Mouse (Mus musculus) ES-E14 (cell line): ENCODE measurements around the gene Fads1. TPM values are rescaled to one million over a fixed set of nuclear protein-coding genes. Genes with fewer than 3 reads are reported as not detected.

Experiments
- DNase-seq: peaks from one replicate; pipeline ENCODE4 v3.0.0-alpha.2; 2013; ENCODE audit warnings: low read depth, low spot score
- H3K27ac ChIP-seq: 2 replicates; pipeline ENCODE4 v1.5.1; 2012; ENCODE audit warnings: low read depth, mild to moderate bottlenecking, low read length, moderate library complexity, mixed read lengths; ENCODE audit not compliant: poor library complexity, insufficient read depth, severe bottlenecking
- H3K36me3 ChIP-seq: 2 replicates; pipeline ENCODE4 v1.6.1; 2012; ENCODE audit warnings: mild to moderate bottlenecking, low read length, moderate library complexity, mixed read lengths; ENCODE audit not compliant: control insufficient read depth, poor library complexity, insufficient read depth, severe bottlenecking
- H3K4me1 ChIP-seq, 2 experiments: fragments of 150-350 bp in 1 of 2; sonication (generic) in 1 of 2; 2 replicates each; pipeline ENCODE4 v1.6.1; 2012; ENCODE audit warnings: low read length in 2 of 2, mild to moderate bottlenecking in 1 of 2, mixed read lengths in 1 of 2; ENCODE audit not compliant: control insufficient read depth in 2 of 2, insufficient read depth in 2 of 2, poor library complexity in 1 of 2
- H3K4me3 ChIP-seq, 2 experiments: fragments of 150-350 bp in 1 of 2; sonication (generic) in 1 of 2; 2 replicates each; pipeline ENCODE4 v1.5.1; 2012; ENCODE audit warnings: low read length in 2 of 2, low read depth in 1 of 2, mild to moderate bottlenecking in 1 of 2, mixed read lengths in 1 of 2; ENCODE audit not compliant: insufficient read depth in 1 of 2, poor library complexity in 1 of 2, severe bottlenecking in 1 of 2
- H3K9ac ChIP-seq: 2 replicates; pipeline ENCODE4 v1.6.1; 2012; ENCODE audit warnings: low read depth, mild to moderate bottlenecking, low read length, mixed read lengths; ENCODE audit not compliant: poor library complexity, insufficient read depth, severe bottlenecking
- H3K9me3 ChIP-seq: fragments of 150-350 bp; sonication (generic); 2 replicates; pipeline ENCODE4 v1.6.1; 2012; ENCODE audit warnings: low read depth, mild to moderate bottlenecking, low read length; ENCODE audit not compliant: control insufficient read depth, insufficient read depth
- CHD2 ChIP-seq: IDR thresholded peaks from 2 replicates; pipeline ENCODE4 v1.6.1; 2014; ENCODE audit warnings: mild to moderate bottlenecking, low read depth, low read length, inconsistent platforms
- HCFC1 ChIP-seq: IDR thresholded peaks from 2 replicates; pipeline ENCODE4 v1.6.1; 2012; ENCODE audit warnings: low read length, inconsistent platforms, borderline replicate concordance; ENCODE audit not compliant: insufficient read depth
- MAFK ChIP-seq: IDR thresholded peaks from 2 replicates; pipeline ENCODE4 v1.6.1; 2014; ENCODE audit warnings: mild to moderate bottlenecking, low read depth, low read length, inconsistent platforms; ENCODE audit not compliant: insufficient read depth
- ZC3H11A ChIP-seq: IDR thresholded peaks from 2 replicates; pipeline ENCODE4 v1.6.1; 2012; ENCODE audit warnings: low read depth, mild to moderate bottlenecking, inconsistent platforms, low read length, borderline replicate concordance
- ZNF384 ChIP-seq: IDR thresholded peaks from 2 replicates; pipeline ENCODE4 v1.6.1; 2012; ENCODE audit warnings: low read depth, low read length, inconsistent platforms
- in situ Hi-C, 2 experiments: fragments of 600-800 bp; cut with MboI; formaldehyde crosslinking; loops; one replicate each; pipeline ENCODE4 v1.15.1; 2025; ENCODE audit warnings: low sequenced_read_pairs in 2 of 2, inconsistent platforms in 1 of 2; ENCODE audit not compliant: unreplicated experiment in 2 of 2
- total RNA-seq: library from RNA; depleted of rRNA; stranded (reverse); fragments of 300-350 nt; gene quantifications from 2 replicates; pipeline ENCODE4 v1.2.3, GENCODE M21; 2012

Gene Fads1
- total RNA-seq, 1 experiment, result 47.4 TPM

- in situ Hi-C loops, result no loop called here
- DNase-seq, result no peak
- no peaks in the 10 kb centered on the region for H3K9me3 ChIP-seq
- peak overlapping the region; percentile 99; the same call in 1 of the 2 replicates for H3K9ac ChIP-seq
- peak overlapping the region; percentile 70 to 95 for H3K4me3 ChIP-seq
- H3K4me1 ChIP-seq, result no peaks in the 10 kb centered on the region; a peak in 2 of 4 replicates
- no peak overlapping the region; the same call in 1 of the 2 replicates for H3K27ac ChIP-seq
- peaks cover 42% of the 10 kb centered on the region for H3K36me3 ChIP-seq
- TF ChIP-seq MAFK, result no peak
- peak; percentile 87 for TF ChIP-seq ZNF384
Measured at GRCm38 (mm10) chr19:10204616-10205001, 21.9 kb downstream of the Fads1 start.

GRCm38 (mm10) chr19:10205051-10205450 lies 22.4 kb downstream of the Fads1 start:
- H3K4me3 ChIP-seq, result peak overlapping the region; percentile 70 to 95
- H3K9ac ChIP-seq, result no peak overlapping the region
- peaks cover 42% of the 10 kb centered on the region for H3K36me3 ChIP-seq

GRCm38 (mm10) chr19:10208851-10209250 lies 26.2 kb downstream of the Fads1 start:
- Histone ChIP-seq H3K4me3 (no peak overlapping the region), H3K9me3 (no peaks in the 10 kb centered on the region), H3K4me1 (no peaks in the 10 kb centered on the region; a peak in 2 of 4 replicates), H3K9ac (no peak overlapping the region), H3K27ac (no peak overlapping the region), H3K36me3 (peaks cover 65% of the 10 kb centered on the region)
- TF ChIP-seq CHD2 (no peak), ZNF384 (no peak), HCFC1 (no peak), ZC3H11A (no peak), MAFK (no peak)
- in situ Hi-C loops, result no loop called here
- DNase-seq, result no peak

More at GRCm38 (mm10) chr19:10205051-10205450, 22.4 kb downstream of the Fads1 start:
- in situ Hi-C loops, result no loop called here
- TF ChIP-seq HCFC1, result no peak
- TF ChIP-seq ZNF384, result no peak
- no peak for TF ChIP-seq MAFK
- TF ChIP-seq CHD2, result no peak
- TF ChIP-seq ZC3H11A, result no peak
- Histone ChIP-seq H3K27ac (no peak overlapping the region), H3K4me1 (no peaks in the 10 kb centered on the region; a peak in 2 of 4 replicates), H3K9me3 (no peaks in the 10 kb centered on the region)
- no peak for DNase-seq

- H3K9me3 ChIP-seq, result no peaks in the 10 kb centered on the region
- DNase-seq, result no peak
- H3K4me3 ChIP-seq, result no peak overlapping the region
- peaks cover 82% of the 10 kb centered on the region for H3K36me3 ChIP-seq
- in situ Hi-C loops, result no loop called here
- H3K9ac ChIP-seq, result no peak overlapping the region
- peaks cover 0 to 7% of the 10 kb centered on the region in 2 experiments; a peak in 2 of 4 replicates for H3K4me1 ChIP-seq
- H3K27ac ChIP-seq, result no peak overlapping the region
- TF ChIP-seq CHD2 (no peak), HCFC1 (no peak), MAFK (no peak)
Measured at GRCm38 (mm10) chr19:10210885-10211284, 28.2 kb downstream of the Fads1 start.

GRCm38 (mm10) chr19:10213796-10214471 lies 31.2 kb downstream of the Fads1 start:
- H3K4me1 ChIP-seq, result peaks cover 0 to 15% of the 10 kb centered on the region in 2 experiments; a peak in 2 of 4 replicates
- no peak for DNase-seq
- in situ Hi-C loops, result no loop called here
- H3K9me3 ChIP-seq, result no peaks in the 10 kb centered on the region
- H3K36me3 ChIP-seq, result peaks cover 86% of the 10 kb centered on the region
- H3K9ac ChIP-seq, result no peak overlapping the region
- no peak for TF ChIP-seq MAFK
- no peak for TF ChIP-seq ZC3H11A
- TF ChIP-seq ZNF384, result no peak
- TF ChIP-seq HCFC1, result no peak
- TF ChIP-seq CHD2, result no peak
- no peak overlapping the region for H3K27ac ChIP-seq
- H3K4me3 ChIP-seq, result no peak overlapping the region
